14 mouse cellular contexts compared by ENCODE assay signal in genomic region chr17:46182273-46182672, GRCm38 (mm10). TPM values are rescaled to one million over a fixed set of nuclear protein-coding genes. Genes with fewer than 3 reads are reported as not detected.
DNase-seq lines count a peak whose midpoint lies in the region; ATAC-seq and TF ChIP-seq lines count a peak whose summit lies in the region.
"Had no signal": no experiment of that assay in that cellular context is flagged by ENCODE, and none has a peak within 500 bp of the region (broad histone marks: within the 10 kb centered on the region; RNA-seq: fewer than 3 reads in every experiment).

No protein-coding gene starts in this region.

- no peak for TF ChIP-seq POLR2A in cortical plate, adult 2 months (IDR thresholded peaks at IDR 0.05; ENCODE audit: extremely low read depth, insufficient read depth, low read length)

- peak; percentile 57 for TF ChIP-seq CTCF in kidney, postnatal 0 days (IDR thresholded peaks at IDR 0.05; ENCODE audit: low read depth)
- peak; percentile 15; the same call in 1 of the 2 replicates for TF ChIP-seq CTCF in cortical plate, adult 2 months (IDR thresholded peaks at IDR 0.05; ENCODE audit: extremely low read depth, insufficient read depth, low read length)

- no peak overlapping the region for H3K27ac ChIP-seq in kidney, postnatal 0 days
- no peak overlapping the region for H3K27ac ChIP-seq in kidney, embryonic 14.5 days (ENCODE audit: low read depth, low read length)
- H3K27ac ChIP-seq in cortical plate, adult 2 months (ENCODE audit: insufficient read depth, low read length), result no peak overlapping the region
- H3K27ac ChIP-seq: limb, embryonic 10.5 days; lung, embryonic 15.5 days; midbrain, embryonic 13.5 days had no signal

- H3K27me3 ChIP-seq in kidney, postnatal 0 days (ENCODE audit: insufficient read depth, low read length), result no peaks in the 10 kb centered on the region
- no peaks in the 10 kb centered on the region for H3K27me3 ChIP-seq in kidney, embryonic 14.5 days (ENCODE audit: control insufficient read depth, insufficient read depth, low read length)
- H3K27me3 ChIP-seq: lung, embryonic 15.5 days; midbrain, embryonic 13.5 days had no signal

- no peak overlapping the region for H3K9ac ChIP-seq in kidney, postnatal 0 days (ENCODE audit: low read depth, low read length)
- H3K9ac ChIP-seq in kidney, embryonic 14.5 days (ENCODE audit: low read depth, low read length), result no peak overlapping the region
- H3K9ac ChIP-seq: lung, embryonic 15.5 days; midbrain, embryonic 13.5 days had no signal

- ATAC-seq in kidney, postnatal 0 days (replicated peaks; ENCODE audit: low FRiP score, low read depth), result no peak
- ATAC-seq in kidney, embryonic 14.5 days (ENCODE audit: low FRiP score, low TSS enrichment), result no peak
- ATAC-seq: midbrain, embryonic 13.5 days had no signal

- H3K4me3 ChIP-seq in kidney, postnatal 0 days (replicated peaks; ENCODE audit: low read depth, low read length), result no peak overlapping the region
- no peak overlapping the region for H3K4me3 ChIP-seq in kidney, embryonic 14.5 days (ENCODE audit: low read length)
- no peak overlapping the region for H3K4me3 ChIP-seq in cortical plate, adult 2 months (ENCODE audit: insufficient read depth, low read length)
- H3K4me3 ChIP-seq: limb, embryonic 10.5 days; lung, embryonic 15.5 days; midbrain, embryonic 13.5 days had no signal

- no peak overlapping the region for H3K4me2 ChIP-seq in kidney, postnatal 0 days (ENCODE audit: low read length)
- H3K4me2 ChIP-seq in kidney, embryonic 14.5 days (replicated peaks; ENCODE audit: low read depth, low read length), result no peak overlapping the region
- H3K4me2 ChIP-seq: lung, embryonic 15.5 days; midbrain, embryonic 13.5 days had no signal

- 86% methylated on average over 4 of the region's 4 CpGs for WGBS in kidney, postnatal 0 days
- 84% methylated on average over 4 of the region's 4 CpGs for WGBS in kidney, embryonic 14.5 days

- H3K9me3 ChIP-seq in kidney, postnatal 0 days (replicated peaks; ENCODE audit: low read length), result no peaks in the 10 kb centered on the region
- no peaks in the 10 kb centered on the region for H3K9me3 ChIP-seq in kidney, embryonic 14.5 days (ENCODE audit: control insufficient read depth, low read length)
- H3K9me3 ChIP-seq: limb, embryonic 10.5 days; lung, embryonic 15.5 days; midbrain, embryonic 13.5 days had no signal

- DNase-seq in adrenal gland, adult (ENCODE audit: inconsistent age in 2 of 2, low spot score in 1 of 2), result peak; percentile 44 to 77
- no peak for DNase-seq in adrenal gland, adult 8-10 months
- DNase-seq in kidney, postnatal 0 days (ENCODE audit: low spot score), result no peak
- peak; percentile 49 for DNase-seq in lung, postnatal 36 days
- no peak for DNase-seq in lung, adult 18-20 months
- DNase-seq in spleen, adult 18-20 months, result no peak
- DNase-seq: cerebellum, adult 11-12 months; heart, adult 11 months; retina, postnatal 1 day had no signal

- H3K4me1 ChIP-seq in kidney, postnatal 0 days (replicated peaks; ENCODE audit: insufficient read depth, low read length), result no peaks in the 10 kb centered on the region
- H3K4me1 ChIP-seq in kidney, embryonic 14.5 days (ENCODE audit: control insufficient read depth, insufficient read depth, low read length), result no peaks in the 10 kb centered on the region
- H3K4me1 ChIP-seq in cortical plate, adult 2 months (ENCODE audit: control insufficient read depth, insufficient read depth, low read length), result no peaks in the 10 kb centered on the region
- H3K4me1 ChIP-seq: limb, embryonic 10.5 days; lung, embryonic 15.5 days; midbrain, embryonic 13.5 days had no signal

- peaks cover 55% of the 10 kb centered on the region for H3K36me3 ChIP-seq in kidney, postnatal 0 days (ENCODE audit: insufficient read depth, low read length)
- H3K36me3 ChIP-seq in kidney, embryonic 14.5 days (ENCODE audit: control insufficient read depth, insufficient read depth, low read length), result peaks cover 85% of the 10 kb centered on the region

RNA-seq across cellular contexts. Expression of gene Polh, which starts 20.2 kb away (rescaled TPM):
- 10 to 100 TPM; 37.5 to 44.0 (median 40.7) TPM for total RNA-seq in adrenal gland, adult 8-10 months (2022)
- 10.5 and 11.1 TPM in 2 replicates for polyA plus RNA-seq in kidney, postnatal 0 days (2015; fragmentation: Nextera tagmentation; extraction: Ambion mirVana)
- 9.3 and 15.6 TPM in 2 replicates for polyA plus RNA-seq in kidney, embryonic 14.5 days (2014; fragmentation: Nextera tagmentation; extraction: Ambion mirVana)
- polyA plus RNA-seq in cortical plate, adult 2 months (2012; rRNA removed), result 3.7 and 4.2 TPM in 2 replicates

RNA-seq across cellular contexts. Expression of gene Xpo5, which starts 20.3 kb away (rescaled TPM):
- 10 to 100 TPM; 70.8 to 95.4 (median 74.0) TPM for total RNA-seq in adrenal gland, adult 8-10 months (2022)
- 23.3 and 26.7 TPM in 2 replicates for polyA plus RNA-seq in kidney, postnatal 0 days (2015; fragmentation: Nextera tagmentation; extraction: Ambion mirVana)
- 36.6 and 61.5 TPM in 2 replicates for polyA plus RNA-seq in kidney, embryonic 14.5 days (2014; fragmentation: Nextera tagmentation; extraction: Ambion mirVana)
- polyA plus RNA-seq in cortical plate, adult 2 months (2012; rRNA removed), result 40.2 and 41.5 TPM in 2 replicates

RNA-seq across cellular contexts. Expression of gene Gtpbp2, which starts 21.4 kb away (rescaled TPM):
- 100 to 1,000 TPM in 1 of 4 experiments, 10 to 100 TPM in 3; 69.9 to 108 (median 89.8) TPM for total RNA-seq in adrenal gland, adult 8-10 months (2022)
- polyA plus RNA-seq in kidney, postnatal 0 days (2015; fragmentation: Nextera tagmentation; extraction: Ambion mirVana), result 25.4 and 26.3 TPM in 2 replicates
- polyA plus RNA-seq in kidney, embryonic 14.5 days (2014; fragmentation: Nextera tagmentation; extraction: Ambion mirVana), result 35.6 and 36.0 TPM in 2 replicates
- polyA plus RNA-seq in cortical plate, adult 2 months (2012; rRNA removed), result 161 and 187 TPM in 2 replicates

RNA-seq across cellular contexts. Expression of gene Mad2l1bp, which starts 28.9 kb away (rescaled TPM):
- 10 to 100 TPM; 16.5 to 22.1 (median 18.8) TPM for total RNA-seq in adrenal gland, adult 8-10 months (2022)
- 32.4 and 35.6 TPM in 2 replicates for polyA plus RNA-seq in kidney, postnatal 0 days (2015; fragmentation: Nextera tagmentation; extraction: Ambion mirVana)
- 34.2 and 34.6 TPM in 2 replicates for polyA plus RNA-seq in kidney, embryonic 14.5 days (2014; fragmentation: Nextera tagmentation; extraction: Ambion mirVana)
- 16.0 and 17.6 TPM in 2 replicates for polyA plus RNA-seq in cortical plate, adult 2 months (2012; rRNA removed)

RNA-seq across cellular contexts. Expression of gene Rsph9, which starts 38.3 kb away (rescaled TPM):
- total RNA-seq in adrenal gland, adult 8-10 months (2022), result 10 to 100 TPM in 3 of 4 experiments, 1 to 10 TPM in 1; 6.0 to 21.4 (median 15.3) TPM
- 18.8 and 19.8 TPM in 2 replicates for polyA plus RNA-seq in kidney, postnatal 0 days (2015; fragmentation: Nextera tagmentation; extraction: Ambion mirVana)
- 14.4 and 14.8 TPM in 2 replicates for polyA plus RNA-seq in kidney, embryonic 14.5 days (2014; fragmentation: Nextera tagmentation; extraction: Ambion mirVana)
- polyA plus RNA-seq in cortical plate, adult 2 months (2012; rRNA removed), result 27.3 and 29.9 TPM in 2 replicates

Comparison
In these comparisons a context has a peak if more than half of its experiments do, and no peak if none do; other contexts are left out.
1. DNase-seq: peak in adrenal gland, adult (2 of 2) and lung, postnatal 36 days (single experiment); none in adrenal gland, adult 8-10 months (single experiment), kidney, postnatal 0 days (single experiment), lung, adult 18-20 months (0 of 2) and spleen, adult 18-20 months (0 of 2).